Mouse (Mus musculus): ENCODE measurements around the gene Eci1. TPM values are rescaled to one million over a fixed set of nuclear protein-coding genes. Genes with fewer than 3 reads are reported as not detected.

The Eci1 gene
- polyA plus RNA-seq, 1 experiment from 2014 or later: 44.2 TPM

GRCm38 (mm10) chr17:24425905-24426304 is 536 bp upstream of the Eci1 start:
- 87% methylated on average over 7 of the region's 7 CpGs for WGBS
- peak overlapping the region; percentile 92; the same call in 1 of the 2 replicates for H3K27ac ChIP-seq (ENCODE audit: low read depth, low read length)
- no peak overlapping the region; the same call in 1 of the 2 replicates for H3K4me3 ChIP-seq (ENCODE audit: low read depth, low read length)
- peaks cover 13% of the 10 kb centered on the region for H3K4me1 ChIP-seq (ENCODE audit: control insufficient read depth, insufficient read depth, low read length)
- no peak overlapping the region for H3K4me2 ChIP-seq (ENCODE audit: low read depth, low read length)
- no peaks in the 10 kb centered on the region for H3K9me3 ChIP-seq (ENCODE audit: control insufficient read depth, low read length)
- no peak for ATAC-seq (ENCODE audit: low read depth)
- H3K9ac ChIP-seq (replicated peaks; ENCODE audit: low read depth, low read length): no peak overlapping the region
- H3K36me3 ChIP-seq (ENCODE audit: control insufficient read depth, insufficient read depth, low read length): peaks cover 33% of the 10 kb centered on the region
- H3K27me3 ChIP-seq (ENCODE audit: control insufficient read depth, insufficient read depth, low read length): no peaks in the 10 kb centered on the region

GRCm38 (mm10) chr17:24427170-24427557 is 723 bp downstream of the Eci1 start:
- H3K27me3 ChIP-seq (ENCODE audit: control insufficient read depth, insufficient read depth, low read length): no peaks in the 10 kb centered on the region
- no peak for ATAC-seq (ENCODE audit: low read depth)
- peak overlapping the region; percentile 63 for H3K4me3 ChIP-seq (ENCODE audit: low read depth, low read length)
- peak overlapping the region; percentile 83; the same call in 1 of the 2 replicates for H3K9ac ChIP-seq (replicated peaks; ENCODE audit: low read depth, low read length)
- peak overlapping the region; percentile 64 for H3K4me2 ChIP-seq (ENCODE audit: low read depth, low read length)
- peaks cover 23% of the 10 kb centered on the region for H3K36me3 ChIP-seq (ENCODE audit: control insufficient read depth, insufficient read depth, low read length)
- H3K4me1 ChIP-seq (ENCODE audit: control insufficient read depth, insufficient read depth, low read length): peaks cover 13% of the 10 kb centered on the region
- peak overlapping the region; percentile 92 for H3K27ac ChIP-seq (ENCODE audit: low read depth, low read length)
- 2% methylated on average over 8 of the region's 8 CpGs for WGBS
- H3K9me3 ChIP-seq (ENCODE audit: control insufficient read depth, low read length): no peaks in the 10 kb centered on the region

DNA sequence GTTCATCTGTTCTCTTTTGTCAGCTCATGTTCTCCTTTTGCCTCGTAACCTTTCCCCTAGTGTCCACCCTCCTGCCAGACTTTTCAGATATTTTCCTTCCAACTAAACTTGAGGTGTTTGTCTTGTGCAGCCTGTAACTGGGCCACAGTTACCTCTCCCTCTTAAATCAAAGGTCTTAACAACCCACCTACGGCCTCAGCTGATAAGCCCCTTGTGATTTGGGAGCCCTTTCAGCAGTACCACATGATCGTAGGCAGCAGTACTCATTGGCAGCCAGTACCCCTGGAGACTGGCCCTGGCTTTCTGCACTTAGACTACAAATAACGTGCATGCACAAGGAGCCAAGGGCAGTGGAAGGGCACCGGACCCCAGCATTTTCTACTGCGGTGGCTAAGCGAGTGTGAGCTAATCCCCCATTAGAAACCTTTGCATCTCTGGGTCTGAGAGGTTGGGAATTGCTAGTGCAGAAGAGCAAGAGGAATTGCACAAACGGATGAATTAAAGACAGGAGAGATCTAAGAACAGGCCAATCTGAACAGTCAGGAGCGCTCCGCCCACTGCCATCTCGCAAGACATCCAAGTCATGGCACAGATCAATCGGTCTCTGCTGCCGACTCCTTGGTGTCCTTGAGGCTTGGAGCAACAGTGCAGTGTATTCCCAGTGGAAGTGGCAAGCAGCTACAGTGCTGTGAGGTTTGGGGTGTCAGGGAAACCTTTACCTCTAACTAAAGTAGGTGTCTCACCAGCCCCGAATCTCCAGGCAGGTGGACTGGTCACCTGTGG is 3.0 kb downstream of the Eci1 start:
- Histone ChIP-seq H3K4me1 (ENCODE audit: control insufficient read depth, insufficient read depth, low read length) (peaks cover 13% of the 10 kb centered on the region), H3K4me3 (ENCODE audit: low read depth, low read length) (no peak overlapping the region), H3K4me2 (ENCODE audit: low read depth, low read length) (no peak overlapping the region), H3K36me3 (ENCODE audit: control insufficient read depth, insufficient read depth, low read length) (peaks cover 3% of the 10 kb centered on the region), H3K9ac (replicated peaks; ENCODE audit: low read depth, low read length) (no peak overlapping the region), H3K9me3 (ENCODE audit: control insufficient read depth, low read length) (no peaks in the 10 kb centered on the region), H3K27me3 (ENCODE audit: control insufficient read depth, insufficient read depth, low read length) (no peaks in the 10 kb centered on the region), H3K27ac (ENCODE audit: low read depth, low read length) (no peak overlapping the region)
- ATAC-seq (ENCODE audit: low read depth): no peak
- 80% methylated on average over 14 of the region's 14 CpGs for WGBS

DNA sequence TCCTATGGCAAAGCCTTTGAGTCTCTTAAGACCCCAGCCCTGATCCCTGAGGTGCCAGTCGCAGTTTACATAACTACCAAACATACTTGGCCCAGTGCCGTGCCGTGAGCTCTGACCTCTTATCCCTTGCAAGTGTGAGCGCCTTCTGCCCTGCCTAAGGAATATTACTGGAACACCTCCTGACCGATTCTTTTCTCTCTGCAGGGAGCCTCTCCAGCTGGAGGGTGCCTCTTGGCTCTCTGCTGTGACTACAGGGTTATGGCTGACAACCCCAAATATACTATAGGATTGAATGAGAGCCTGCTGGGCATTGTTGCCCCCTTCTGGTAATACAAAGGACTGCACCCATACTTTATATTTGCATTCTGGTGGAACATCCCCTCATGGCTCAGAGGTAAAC is 10.6 kb downstream of the Eci1 start:
- Histone ChIP-seq H3K9ac (replicated peaks; ENCODE audit: low read depth, low read length) (no peak overlapping the region), H3K27ac (ENCODE audit: low read depth, low read length) (no peak overlapping the region), H3K4me3 (ENCODE audit: low read depth, low read length) (no peak overlapping the region), H3K36me3 (ENCODE audit: control insufficient read depth, insufficient read depth, low read length) (peaks cover 20% of the 10 kb centered on the region), H3K27me3 (ENCODE audit: control insufficient read depth, insufficient read depth, low read length) (no peaks in the 10 kb centered on the region), H3K4me2 (ENCODE audit: low read depth, low read length) (no peak overlapping the region), H3K4me1 (ENCODE audit: control insufficient read depth, insufficient read depth, low read length) (no peaks in the 10 kb centered on the region), H3K9me3 (ENCODE audit: control insufficient read depth, low read length) (no peaks in the 10 kb centered on the region)
- ATAC-seq (ENCODE audit: low read depth): 0 out of 2 replicates have a peak, but pooled peaks have one; percentile 28
- 71% methylated on average over 5 of the region's 5 CpGs for WGBS

DNA sequence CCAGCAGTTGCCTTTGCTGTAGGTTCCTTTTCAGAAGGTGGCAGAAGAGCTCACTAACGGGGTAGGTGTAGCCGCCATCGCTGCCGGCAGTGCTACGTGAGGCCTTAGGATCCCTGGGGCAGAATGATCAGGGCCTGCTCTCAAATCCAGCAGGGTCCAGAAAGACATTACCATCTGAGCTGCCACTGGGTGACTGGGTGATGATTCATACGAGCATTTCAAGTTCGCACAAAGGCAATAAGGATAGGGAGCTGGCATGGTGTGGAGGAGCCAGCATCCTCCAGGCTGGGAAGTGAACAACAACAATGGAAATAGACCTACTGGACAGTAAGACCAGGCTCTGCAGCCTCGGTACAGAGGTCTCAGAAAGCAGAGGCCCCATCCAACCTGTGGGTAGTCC is 13.9 kb downstream of the Eci1 start:
- Histone ChIP-seq H3K4me3 (ENCODE audit: low read depth, low read length) (no peak overlapping the region), H3K4me1 (ENCODE audit: control insufficient read depth, insufficient read depth, low read length) (no peaks in the 10 kb centered on the region), H3K27ac (ENCODE audit: low read depth, low read length) (no peak overlapping the region), H3K36me3 (ENCODE audit: control insufficient read depth, insufficient read depth, low read length) (peaks cover 45% of the 10 kb centered on the region), H3K27me3 (ENCODE audit: control insufficient read depth, insufficient read depth, low read length) (no peaks in the 10 kb centered on the region), H3K9me3 (ENCODE audit: control insufficient read depth, low read length) (no peaks in the 10 kb centered on the region), H3K4me2 (ENCODE audit: low read depth, low read length) (no peak overlapping the region), H3K9ac (replicated peaks; ENCODE audit: low read depth, low read length) (no peak overlapping the region)
- no peak for ATAC-seq (ENCODE audit: low read depth)
- WGBS: 96% methylated on average over 8 of the region's 8 CpGs

DNA sequence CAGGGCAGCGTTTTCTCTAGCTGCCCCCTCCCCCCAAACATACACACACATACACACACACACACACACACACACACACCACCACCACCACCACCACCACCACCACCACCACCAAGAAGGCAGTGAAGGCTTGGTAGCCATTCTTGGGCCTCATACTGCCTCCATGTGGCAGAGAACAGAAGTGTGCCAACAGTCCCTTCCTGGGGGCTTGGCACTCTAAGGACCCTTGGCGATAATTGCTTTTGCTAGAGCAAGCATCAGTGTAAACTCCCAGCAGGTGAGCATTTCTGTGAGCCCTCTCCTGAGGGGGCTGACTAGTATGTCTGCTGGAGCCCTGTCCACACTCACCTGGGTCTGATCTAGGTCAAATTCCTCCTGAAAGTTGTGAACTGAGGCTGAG is 14.7 kb downstream of the Eci1 start:
- WGBS: 52% methylated on average over 2 of the region's 2 CpGs
- Histone ChIP-seq H3K9me3 (ENCODE audit: control insufficient read depth, low read length) (no peaks in the 10 kb centered on the region), H3K36me3 (ENCODE audit: control insufficient read depth, insufficient read depth, low read length) (peaks cover 52% of the 10 kb centered on the region), H3K27me3 (ENCODE audit: control insufficient read depth, insufficient read depth, low read length) (no peaks in the 10 kb centered on the region), H3K9ac (replicated peaks; ENCODE audit: low read depth, low read length) (no peak overlapping the region), H3K4me1 (ENCODE audit: control insufficient read depth, insufficient read depth, low read length) (no peaks in the 10 kb centered on the region), H3K4me3 (ENCODE audit: low read depth, low read length) (no peak overlapping the region), H3K4me2 (ENCODE audit: low read depth, low read length) (no peak overlapping the region), H3K27ac (ENCODE audit: low read depth, low read length) (no peak overlapping the region)
- no peak for ATAC-seq (ENCODE audit: low read depth)

GRCm38 (mm10) chr17:24442107-24442506 is 15.7 kb downstream of the Eci1 start:
- Histone ChIP-seq H3K9me3 (ENCODE audit: control insufficient read depth, low read length) (no peaks in the 10 kb centered on the region), H3K27ac (ENCODE audit: low read depth, low read length) (no peak overlapping the region), H3K27me3 (ENCODE audit: control insufficient read depth, insufficient read depth, low read length) (no peaks in the 10 kb centered on the region), H3K9ac (replicated peaks; ENCODE audit: low read depth, low read length) (no peak overlapping the region), H3K4me3 (ENCODE audit: low read depth, low read length) (no peak overlapping the region), H3K4me1 (ENCODE audit: control insufficient read depth, insufficient read depth, low read length) (no peaks in the 10 kb centered on the region), H3K36me3 (ENCODE audit: control insufficient read depth, insufficient read depth, low read length) (peaks cover 62% of the 10 kb centered on the region), H3K4me2 (ENCODE audit: low read depth, low read length) (no peak overlapping the region)
- no peak for ATAC-seq (ENCODE audit: low read depth)
- 92% methylated on average over 14 of the region's 14 CpGs for WGBS

- H3K4me3 ChIP-seq (ENCODE audit: low read depth, low read length): no peak within 1 kb of the TSS
- WGBS: 79% methylated on average over 7 of the region's 7 CpGs
- peaks cover 67% of the 10 kb centered on the region for H3K36me3 ChIP-seq (ENCODE audit: control insufficient read depth, insufficient read depth, low read length)
- H3K9me3 ChIP-seq (ENCODE audit: control insufficient read depth, low read length): no peaks in the 10 kb centered on the region
- H3K9ac ChIP-seq (replicated peaks; ENCODE audit: low read depth, low read length): no peak within 1 kb of the TSS
- no peaks in the 10 kb centered on the region for H3K4me1 ChIP-seq (ENCODE audit: control insufficient read depth, insufficient read depth, low read length)
- no peak within 1 kb of the TSS for H3K27ac ChIP-seq (ENCODE audit: low read depth, low read length)
- H3K27me3 ChIP-seq (ENCODE audit: control insufficient read depth, insufficient read depth, low read length): no peaks in the 10 kb centered on the region
- no peak for ATAC-seq (ENCODE audit: low read depth)
- no peak within 1 kb of the TSS for H3K4me2 ChIP-seq (ENCODE audit: low read depth, low read length)
These were observed 16.3 kb downstream of the Eci1 start, which contains the start of gene Dnase1l2 for GRCm38 (mm10) chr17:24442632-24443155. Gene Dnase1l2, minus strand, starts transcription at chr17:24443105.

DNA sequence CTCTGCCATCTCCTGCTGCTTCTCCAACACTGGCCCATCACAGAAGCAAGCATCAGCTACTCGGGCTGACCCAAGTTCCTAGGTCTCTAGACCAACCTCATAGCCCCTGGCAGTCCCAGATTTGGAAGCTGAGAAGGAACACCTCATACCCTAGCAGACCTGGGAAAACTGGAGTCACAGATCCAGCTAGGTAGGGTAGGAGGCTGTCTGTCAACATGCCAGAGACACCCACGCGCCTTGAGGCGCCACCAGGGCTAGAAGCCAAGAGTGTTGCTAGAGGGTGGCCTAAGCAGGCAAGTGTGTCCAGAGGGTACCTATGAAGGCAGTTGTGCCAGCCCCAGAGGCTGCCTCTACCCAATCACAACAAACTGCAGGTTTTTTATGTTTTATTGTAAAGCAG is 17.0 kb downstream of the Eci1 start:
- no peak for ATAC-seq (ENCODE audit: low read depth)
- H3K4me3 ChIP-seq (ENCODE audit: low read depth, low read length): no peak overlapping the region
- no peaks in the 10 kb centered on the region for H3K27me3 ChIP-seq (ENCODE audit: control insufficient read depth, insufficient read depth, low read length)
- no peak overlapping the region for H3K9ac ChIP-seq (replicated peaks; ENCODE audit: low read depth, low read length)
- H3K4me2 ChIP-seq (ENCODE audit: low read depth, low read length): no peak overlapping the region
- peaks cover 71% of the 10 kb centered on the region for H3K36me3 ChIP-seq (ENCODE audit: control insufficient read depth, insufficient read depth, low read length)
- H3K27ac ChIP-seq (ENCODE audit: low read depth, low read length): no peak overlapping the region
- WGBS: 95% methylated on average over 4 of the region's 4 CpGs
- H3K4me1 ChIP-seq (ENCODE audit: control insufficient read depth, insufficient read depth, low read length): no peaks in the 10 kb centered on the region
- no peaks in the 10 kb centered on the region for H3K9me3 ChIP-seq (ENCODE audit: control insufficient read depth, low read length)
